In the genomic region with DNA sequence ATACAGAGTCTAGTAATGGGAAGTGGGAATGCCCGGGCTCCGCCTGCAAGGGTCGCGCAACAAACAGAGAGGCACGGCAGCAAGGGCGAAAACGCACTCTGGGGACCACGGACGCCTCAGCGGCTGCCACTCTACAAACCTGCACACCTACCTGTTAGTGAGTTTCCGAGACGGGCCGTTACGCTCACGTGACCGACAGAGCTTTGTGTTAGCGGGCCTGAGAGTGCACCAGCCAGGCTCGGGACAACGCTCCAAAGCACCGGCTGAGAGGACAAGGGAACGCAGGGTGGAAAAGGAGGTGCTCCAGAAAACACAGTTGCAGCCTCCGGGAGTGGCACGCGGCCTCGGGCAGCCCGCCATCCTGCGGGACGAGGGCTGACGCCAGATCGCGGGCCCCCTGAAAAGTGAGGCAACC, we compare ENCODE assay signal across 8 mouse cellular contexts. TPM values are rescaled to one million over a fixed set of nuclear protein-coding genes. Genes with fewer than 3 reads are reported as not detected.
DNase-seq lines count a peak whose midpoint lies in the region; ATAC-seq lines count a peak whose summit lies in the region.

No protein-coding gene starts in this region.

- peaks cover 28% of the 10 kb centered on the region for H3K4me1 ChIP-seq in heart, embryonic 13.5 days
- H3K4me1 ChIP-seq in forebrain, embryonic 12.5 days: peaks cover 22% of the 10 kb centered on the region
- peaks cover 25% of the 10 kb centered on the region for H3K4me1 ChIP-seq in lung, embryonic 15.5 days

- under 1% methylated on average over 31 of the region's 31 CpGs for WGBS in heart, embryonic 13.5 days
- under 1% methylated on average over 31 of the region's 31 CpGs for WGBS in forebrain, embryonic 12.5 days
- under 1% methylated on average over 31 of the region's 31 CpGs for WGBS in lung, embryonic 15.5 days

- peak overlapping the region; percentile 82 for H3K4me3 ChIP-seq in heart, embryonic 13.5 days
- H3K4me3 ChIP-seq in forebrain, embryonic 12.5 days (replicated peaks): peak overlapping the region; percentile 86
- H3K4me3 ChIP-seq in lung, embryonic 15.5 days: peak overlapping the region; percentile 81

- H3K27me3 ChIP-seq in heart, embryonic 13.5 days (replicated peaks): no peaks in the 10 kb centered on the region
- no peaks in the 10 kb centered on the region for H3K27me3 ChIP-seq in forebrain, embryonic 12.5 days
- no peaks in the 10 kb centered on the region for H3K27me3 ChIP-seq in lung, embryonic 15.5 days

- no peaks in the 10 kb centered on the region for H3K9me3 ChIP-seq in heart, embryonic 13.5 days
- no peaks in the 10 kb centered on the region for H3K9me3 ChIP-seq in forebrain, embryonic 12.5 days
- no peaks in the 10 kb centered on the region for H3K9me3 ChIP-seq in lung, embryonic 15.5 days

- peak overlapping the region; percentile 99 for H3K27ac ChIP-seq in heart, embryonic 13.5 days (replicated peaks)
- H3K27ac ChIP-seq in forebrain, embryonic 12.5 days: peak overlapping the region; percentile 99
- peak overlapping the region; percentile 98 for H3K27ac ChIP-seq in lung, embryonic 15.5 days

- peak; percentile 19; the same call in 1 of the 2 replicates for ATAC-seq in heart, embryonic 13.5 days (ENCODE audit: extremely low read depth, insufficient number of reproducible peaks, low FRiP score, low TSS enrichment)
- peak; percentile 15 for ATAC-seq in forebrain, embryonic 12.5 days (ENCODE audit: low FRiP score)
- peak; percentile 16 for ATAC-seq in lung, embryonic 15.5 days (ENCODE audit: borderline replicate concordance, extremely low read depth, low FRiP score, low TSS enrichment)

- peak overlapping the region; percentile 79 for H3K4me2 ChIP-seq in heart, embryonic 13.5 days
- H3K4me2 ChIP-seq in forebrain, embryonic 12.5 days: peak overlapping the region; percentile 63
- peak overlapping the region; percentile 67 for H3K4me2 ChIP-seq in lung, embryonic 15.5 days

- DNase-seq in heart, adult 8-10 months (ENCODE audit: low spot score): no peak
- peak; percentile 57 for DNase-seq in T-cell, adult 2 months (ENCODE audit: low spot score)
- DNase-seq in kidney, adult 8-10 months: peak; percentile 76 to 85
- DNase-seq in ovary, postnatal 10 days (ENCODE audit: low spot score): peak; percentile 59
- DNase-seq in frontal cortex, postnatal 10 days (ENCODE audit: low spot score in 2 of 2): no peak

- peaks cover 27% of the 10 kb centered on the region for H3K36me3 ChIP-seq in heart, embryonic 13.5 days
- peaks cover 16% of the 10 kb centered on the region for H3K36me3 ChIP-seq in forebrain, embryonic 12.5 days (replicated peaks)
- H3K36me3 ChIP-seq in lung, embryonic 15.5 days: peaks cover 11% of the 10 kb centered on the region

- H3K9ac ChIP-seq in heart, embryonic 13.5 days: peak overlapping the region; percentile 95
- H3K9ac ChIP-seq in forebrain, embryonic 12.5 days: peak overlapping the region; percentile 87
- H3K9ac ChIP-seq in lung, embryonic 15.5 days: peak overlapping the region; percentile 86

RNA-seq across cellular contexts. Expression of a gene that starts 0.5 kb away (rescaled TPM):
- 36.8 and 37.4 TPM in 2 replicates for polyA plus RNA-seq in heart, embryonic 13.5 days (2015; fragmentation: Nextera tagmentation; extraction: Ambion mirVana)
- 10 to 100 TPM in 2 of 4 experiments, 1 to 10 TPM in 2; 7.0 to 13.4 (median 9.4) TPM for total RNA-seq in heart, adult 8-10 months (2022)
- polyA plus RNA-seq in forebrain, embryonic 12.5 days (2016; fragmentation: Nextera tagmentation; extraction: Ambion mirVana): 72.8 and 76.5 TPM in 2 replicates
- 52.5 and 55.1 TPM in 2 replicates for polyA plus RNA-seq in lung, embryonic 15.5 days (2015; fragmentation: Nextera tagmentation; extraction: Ambion mirVana)

RNA-seq across cellular contexts. Expression of a gene that starts 1.1 kb away (rescaled TPM):
- 12.4 and 13.6 TPM in 2 replicates for polyA plus RNA-seq in heart, embryonic 13.5 days (2015; fragmentation: Nextera tagmentation; extraction: Ambion mirVana)
- total RNA-seq in heart, adult 8-10 months (2022): 1 to 10 TPM; 5.8 to 9.7 (median 7.3) TPM
- 34.5 and 34.6 TPM in 2 replicates for polyA plus RNA-seq in forebrain, embryonic 12.5 days (2016; fragmentation: Nextera tagmentation; extraction: Ambion mirVana)
- 22.3 and 26.6 TPM in 2 replicates for polyA plus RNA-seq in lung, embryonic 15.5 days (2015; fragmentation: Nextera tagmentation; extraction: Ambion mirVana)

Comparison
In these comparisons a context has a peak if more than half of its experiments do, and no peak if none do; other contexts are left out.
1. DNase-seq: peak in T-cell, adult 2 months (single experiment), kidney, adult 8-10 months (2 of 2) and ovary, postnatal 10 days (single experiment); none in heart, adult 8-10 months (single experiment) and frontal cortex, postnatal 10 days (0 of 2).
2. Peak in every context shown above with its lines, with median percentiles within 50 percentile points of each other: ATAC-seq, H3K27ac ChIP-seq, H3K4me2 ChIP-seq, H3K4me3 ChIP-seq and H3K9ac ChIP-seq.